Mouse (Mus musculus) hindbrain, embryonic 14.5 days (tissue): ENCODE measurements around the gene Chrm3. TPM values are rescaled to one million over a fixed set of nuclear protein-coding genes. Genes with fewer than 3 reads are reported as not detected.

Experiments
- ATAC-seq: fragments of 200-750 bp; cut with Nextera tagmentation; 2 replicates; pipeline ENCODE4 v1.8.0; 2017; ENCODE audit warnings: moderate number of reproducible peaks, mild to moderate bottlenecking, moderate TSS enrichment, moderate library complexity; ENCODE audit not compliant: low FRiP score
- DNase-seq: peaks from one replicate; pipeline ENCODE4 v3.0.0-alpha.2; 2015; ENCODE audit warnings: low spot score
- H3K27ac ChIP-seq: fragments of 300-500 bp; sonication (generic); 2 replicates; pipeline ENCODE4 v1.5.1; 2014; ENCODE audit warnings: mild to moderate bottlenecking, moderate library complexity
- H3K27me3 ChIP-seq: fragments of 300-500 bp; sonication (generic); 2 replicates; pipeline ENCODE4 v1.6.1; 2014; ENCODE audit warnings: mild to moderate bottlenecking, low read length, mixed read lengths; ENCODE audit not compliant: control insufficient read depth, insufficient read depth
- H3K36me3 ChIP-seq: fragments of 300-500 bp; sonication (generic); replicated peaks from 2 replicates; pipeline ENCODE4 v1.6.1; 2014; ENCODE audit not compliant: control insufficient read depth, insufficient read depth
- H3K4me1 ChIP-seq: fragments of 300-500 bp; sonication (generic); replicated peaks from 2 replicates; pipeline ENCODE4 v1.6.1; 2014; ENCODE audit warnings: antibody characterized with exemption, low read length, mixed read lengths; ENCODE audit not compliant: control insufficient read depth, insufficient read depth
- H3K4me2 ChIP-seq: fragments of 300-500 bp; sonication (generic); replicated peaks from 2 replicates; pipeline ENCODE4 v1.6.1; 2014; ENCODE audit warnings: mild to moderate bottlenecking, moderate library complexity
- H3K4me3 ChIP-seq: fragments of 300-500 bp; sonication (generic); replicated peaks from 2 replicates; pipeline ENCODE4 v1.5.1; 2014; ENCODE audit warnings: mild to moderate bottlenecking, low read length
- H3K9ac ChIP-seq: fragments of 300-500 bp; sonication (generic); 2 replicates; pipeline ENCODE4 v1.6.1; 2014
- H3K9me3 ChIP-seq: fragments of 300-500 bp; sonication (generic); 2 replicates; pipeline ENCODE4 v1.6.1; 2016; ENCODE audit warnings: low read length; ENCODE audit not compliant: control insufficient read depth
- WGBS: fragments of 180-500 bp; shearing (Covaris S2); extraction: QIAGEN DNeasy Blood & Tissue Kit; methylation state at CpG from one replicate; pipeline ENCODE4 v1.1.7; 2014; 5-methylcytosine and 5-hydroxymethylcytosine counted together
- polyA plus RNA-seq: library from polyadenylated mRNA; unstranded; fragments of >200 nt; fragmentation: Nextera tagmentation; extraction: Ambion mirVana; gene quantifications from 2 replicates; pipeline ENCODE4 v1.2.1, GENCODE M21; 2014

The Chrm3 gene
- polyA plus RNA-seq, 1 experiment from 2014 or later: 3.8 TPM

- ATAC-seq (no peak), DNase-seq (no peak)
- Histone ChIP-seq H3K4me3 (no peak overlapping the region), H3K27me3 (no peaks in the 10 kb centered on the region), H3K4me1 (no peaks in the 10 kb centered on the region), H3K9me3 (no peaks in the 10 kb centered on the region), H3K27ac (no peak overlapping the region), H3K4me2 (no peak overlapping the region), H3K9ac (no peak overlapping the region), H3K36me3 (no peaks in the 10 kb centered on the region)
- WGBS: 91% methylated on average over 5 of the region's 5 CpGs
These were observed 473.4 kb downstream of the Chrm3 start for GRCm38 (mm10) chr13:9887261-9887660.

GRCm38 (mm10) chr13:9886465-9887135 lies 474.0 kb downstream of the Chrm3 start:
- 87% methylated on average over 6 of the region's 6 CpGs for WGBS

GRCm38 (mm10) chr13:9882362-9883282 lies 478.0 kb downstream of the Chrm3 start:
- Histone ChIP-seq H3K9me3 (no peaks in the 10 kb centered on the region), H3K9ac (no peak overlapping the region), H3K27me3 (no peaks in the 10 kb centered on the region), H3K4me2 (no peak overlapping the region), H3K27ac (no peak overlapping the region), H3K4me3 (no peak overlapping the region), H3K36me3 (no peaks in the 10 kb centered on the region), H3K4me1 (no peaks in the 10 kb centered on the region)
- peak; percentile 87 for DNase-seq
- 49% methylated on average over 15 of the region's 15 CpGs for WGBS
- peak; percentile 93 for ATAC-seq

More at GRCm38 (mm10) chr13:9886465-9887135, 474.0 kb downstream of the Chrm3 start:
- H3K9ac ChIP-seq: no peak overlapping the region
- H3K4me2 ChIP-seq: no peak overlapping the region
- H3K27me3 ChIP-seq: no peaks in the 10 kb centered on the region
- no peak overlapping the region for H3K27ac ChIP-seq
- no peak overlapping the region for H3K4me3 ChIP-seq
- H3K36me3 ChIP-seq: no peaks in the 10 kb centered on the region
- no peaks in the 10 kb centered on the region for H3K4me1 ChIP-seq
- ATAC-seq: no peak
- DNase-seq: no peak
- H3K9me3 ChIP-seq: no peaks in the 10 kb centered on the region

GRCm38 (mm10) chr13:9881930-9882329 lies 478.7 kb downstream of the Chrm3 start:
- Histone ChIP-seq H3K9ac (no peak overlapping the region), H3K9me3 (no peaks in the 10 kb centered on the region), H3K36me3 (no peaks in the 10 kb centered on the region), H3K27me3 (no peaks in the 10 kb centered on the region), H3K4me3 (no peak overlapping the region), H3K4me1 (no peaks in the 10 kb centered on the region), H3K4me2 (no peak overlapping the region), H3K27ac (no peak overlapping the region)
- ATAC-seq: peak; percentile 22; the same call in 1 of the 2 replicates
- 58% methylated on average over 4 of the region's 4 CpGs for WGBS
- DNase-seq: no peak

- no peak for DNase-seq
- no peak for ATAC-seq
- no peaks in the 10 kb centered on the region for H3K4me1 ChIP-seq
- WGBS: 84% methylated on average over 4 of the region's 4 CpGs
- no peaks in the 10 kb centered on the region for H3K36me3 ChIP-seq
- H3K27ac ChIP-seq: no peak overlapping the region
- no peak overlapping the region for H3K9ac ChIP-seq
- no peak overlapping the region for H3K4me3 ChIP-seq
- no peaks in the 10 kb centered on the region for H3K9me3 ChIP-seq
- H3K4me2 ChIP-seq: no peak overlapping the region
- no peaks in the 10 kb centered on the region for H3K27me3 ChIP-seq
These were observed 480.2 kb downstream of the Chrm3 start for GRCm38 (mm10) chr13:9880401-9880800.

- Histone ChIP-seq H3K9ac (no peak overlapping the region), H3K27me3 (no peaks in the 10 kb centered on the region), H3K9me3 (no peaks in the 10 kb centered on the region), H3K4me1 (no peaks in the 10 kb centered on the region), H3K27ac (no peak overlapping the region), H3K4me2 (no peak overlapping the region), H3K4me3 (no peak overlapping the region), H3K36me3 (no peaks in the 10 kb centered on the region)
- 90% methylated on average over 7 of the region's 7 CpGs for WGBS
- DNase-seq (no peak), ATAC-seq (no peak)
These were observed 482.0 kb downstream of the Chrm3 start for GRCm38 (mm10) chr13:9878596-9879010.

GRCm38 (mm10) chr13:9873377-9873776 lies 487.3 kb downstream of the Chrm3 start:
- WGBS: 74% methylated on average over 3 of the region's 3 CpGs
- H3K4me3 ChIP-seq: no peak overlapping the region
- ATAC-seq (no peak), DNase-seq (no peak)
- no peak overlapping the region for H3K9ac ChIP-seq
- no peaks in the 10 kb centered on the region for H3K36me3 ChIP-seq
- H3K4me1 ChIP-seq: no peaks in the 10 kb centered on the region
- H3K4me2 ChIP-seq: no peak overlapping the region
- no peak overlapping the region for H3K27ac ChIP-seq
- no peaks in the 10 kb centered on the region for H3K27me3 ChIP-seq
- H3K9me3 ChIP-seq: no peaks in the 10 kb centered on the region

- no peak overlapping the region for H3K9ac ChIP-seq
- no peaks in the 10 kb centered on the region for H3K4me1 ChIP-seq
- no peak overlapping the region for H3K4me3 ChIP-seq
- no peak; the same call in 1 of the 2 replicates for ATAC-seq
- no peaks in the 10 kb centered on the region for H3K27me3 ChIP-seq
- DNase-seq: no peak
- no peak overlapping the region for H3K4me2 ChIP-seq
- H3K27ac ChIP-seq: no peak overlapping the region
- H3K36me3 ChIP-seq: no peaks in the 10 kb centered on the region
- H3K9me3 ChIP-seq: no peaks in the 10 kb centered on the region
- WGBS: 95% methylated on average over 2 of the region's 2 CpGs
These were observed 494.5 kb downstream of the Chrm3 start for GRCm38 (mm10) chr13:9866161-9866560.

- 73% methylated on average over 3 of the region's 3 CpGs for WGBS
- no peak overlapping the region for H3K4me3 ChIP-seq
These were observed 513.1 kb downstream of the Chrm3 start for GRCm38 (mm10) chr13:9847515-9847914.

More at GRCm38 (mm10) chr13:9847515-9847914, 513.1 kb downstream of the Chrm3 start:
- DNase-seq: no peak
- Histone ChIP-seq H3K27me3 (no peaks in the 10 kb centered on the region), H3K36me3 (no peaks in the 10 kb centered on the region), H3K9me3 (no peaks in the 10 kb centered on the region), H3K4me2 (no peak overlapping the region), H3K4me1 (no peaks in the 10 kb centered on the region), H3K9ac (no peak overlapping the region), H3K27ac (no peak overlapping the region)
- ATAC-seq: no peak
